Mouse (Mus musculus): Measurements from ENCODE around the gene Dguok.

GRCm38 (mm10) chr6:83475431-83475830 is 31.3 kb downstream of the Dguok start:
- TF ChIP-seq POLR2A (IDR thresholded peaks at IDR 0.05; ENCODE audit: low read depth, low read length) (no peak), CTCF (IDR thresholded peaks at IDR 0.05; ENCODE audit: borderline replicate concordance, insufficient read depth, low read length) (no peak)

Measured in embryonic fibroblast, embryonic 13.5 days (primary cell).